Mouse (Mus musculus) intestine, embryonic 16.5 days (tissue): ENCODE measurements at regions not wholly inside any gene's neighbourhood (a gene's known extent, or its start where the extent isn't known, plus 50 kb on each side); places are given as distances from the start of the nearest gene placed in this dataset.

Experiments
- ATAC-seq: fragments of 200-750 bp; cut with Nextera tagmentation; 2 replicates; pipeline ENCODE4 v1.8.0; 2017; ENCODE audit warnings: moderate TSS enrichment, moderate library complexity
- H3K27ac ChIP-seq: fragments of 300-500 bp; sonication (generic); 2 replicates; pipeline ENCODE4 v1.5.1; 2014; ENCODE audit warnings: mild to moderate bottlenecking, low read length
- H3K27me3 ChIP-seq: fragments of 300-500 bp; sonication (generic); replicated peaks from 2 replicates; pipeline ENCODE4 v1.6.1; 2014; ENCODE audit warnings: low read length, control low read depth, mixed read lengths; ENCODE audit not compliant: control insufficient read depth, insufficient read depth
- H3K36me3 ChIP-seq: fragments of 300-500 bp; sonication (generic); 2 replicates; pipeline ENCODE4 v1.6.1; 2014; ENCODE audit warnings: low read length, control low read depth; ENCODE audit not compliant: control insufficient read depth, insufficient read depth
- H3K4me1 ChIP-seq: fragments of 300-500 bp; sonication (generic); 2 replicates; pipeline ENCODE4 v1.6.1; 2014; ENCODE audit warnings: low read length, control low read depth, mixed read lengths; ENCODE audit not compliant: control insufficient read depth, insufficient read depth
- H3K4me2 ChIP-seq: fragments of 300-500 bp; sonication (generic); 2 replicates; pipeline ENCODE4 v1.6.1; 2014; ENCODE audit warnings: low read depth, low read length, control low read depth
- H3K4me3 ChIP-seq: fragments of 300-500 bp; sonication (generic); 2 replicates; pipeline ENCODE4 v1.5.1; 2014; ENCODE audit warnings: mild to moderate bottlenecking, low read length
- H3K9ac ChIP-seq: fragments of 300-500 bp; sonication (generic); 2 replicates; pipeline ENCODE4 v1.6.1; 2014; ENCODE audit warnings: low read depth, low read length
- H3K9me3 ChIP-seq: fragments of 300-500 bp; sonication (generic); 2 replicates; pipeline ENCODE4 v1.6.1; 2016; ENCODE audit warnings: low read length, control low read depth; ENCODE audit not compliant: control insufficient read depth
- WGBS: fragments of 180-500 bp; shearing (Covaris S2); extraction: QIAGEN DNeasy Blood & Tissue Kit; methylation state at CpG from one replicate; pipeline ENCODE4 v1.1.7; 2014; 5-methylcytosine and 5-hydroxymethylcytosine counted together

DNA sequence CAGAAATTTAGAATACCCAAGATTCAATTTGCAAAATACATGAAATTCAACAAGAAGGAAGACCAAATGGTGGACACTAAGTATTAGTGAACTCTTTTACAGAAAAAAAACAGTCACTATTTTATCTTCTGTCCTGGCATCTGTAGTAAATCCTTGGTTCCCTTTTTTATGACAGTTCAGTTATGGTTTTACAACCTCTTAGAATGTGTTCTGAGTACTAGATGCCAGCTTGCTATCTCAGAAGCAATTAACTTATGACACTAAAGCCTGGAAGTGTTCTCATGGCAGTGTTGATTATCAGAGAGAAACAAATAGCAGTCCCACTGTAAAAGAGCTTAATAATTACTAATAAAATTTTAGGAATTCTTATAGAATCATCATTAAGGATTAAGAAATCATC lies 811.2 kb upstream of the Cox7c start:
- H3K36me3 ChIP-seq, result no peaks in the 10 kb centered on the region
- no peaks in the 10 kb centered on the region for H3K9me3 ChIP-seq
- no peak overlapping the region for H3K4me3 ChIP-seq
- no peak overlapping the region for H3K9ac ChIP-seq
- H3K4me2 ChIP-seq, result no peak overlapping the region
- no peak overlapping the region for H3K27ac ChIP-seq
- ATAC-seq, result peak; percentile 87
- no peaks in the 10 kb centered on the region for H3K27me3 ChIP-seq
- H3K4me1 ChIP-seq, result no peaks in the 10 kb centered on the region

DNA sequence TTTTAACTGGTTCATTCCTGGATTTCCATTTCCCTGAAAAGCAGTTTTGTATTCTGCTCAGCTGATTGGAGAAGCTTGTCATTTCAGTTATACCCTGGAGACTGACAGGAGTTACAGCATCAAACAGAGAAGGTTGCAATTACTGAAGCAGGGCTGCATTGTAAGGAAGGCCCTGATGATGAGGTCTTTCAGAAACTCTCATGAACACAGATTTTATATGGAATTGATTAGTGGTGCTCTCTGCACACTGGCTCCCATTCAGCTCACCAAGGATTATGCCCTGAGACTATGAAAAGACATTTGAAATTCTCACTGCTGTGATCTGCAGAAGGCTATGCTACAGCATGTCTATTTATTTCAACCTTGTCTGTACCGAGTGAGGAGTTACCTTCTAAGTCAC lies 794.2 kb upstream of the Cox7c start:
- 90% methylated on average over 1 of the region's 1 CpGs for WGBS
- ATAC-seq, result no peak
- H3K36me3 ChIP-seq, result no peaks in the 10 kb centered on the region
- no peak overlapping the region for H3K27ac ChIP-seq
- no peak overlapping the region for H3K4me3 ChIP-seq
- no peak overlapping the region for H3K4me2 ChIP-seq
- no peaks in the 10 kb centered on the region for H3K4me1 ChIP-seq
- no peaks in the 10 kb centered on the region for H3K27me3 ChIP-seq
- no peaks in the 10 kb centered on the region for H3K9me3 ChIP-seq
- H3K9ac ChIP-seq, result no peak overlapping the region
